Mouse (Mus musculus) megakaryocyte, embryonic 14.5 days (primary cell): Measurements from ENCODE around the gene H2-T23.

Experiments used
- FLI1 ChIP-seq: IDR thresholded peaks from 2 replicates; pipeline ENCODE4 v1.6.1; 2012; ENCODE audit warnings: low read length, inconsistent platforms, mixed read lengths
- GATA1 ChIP-seq: IDR thresholded peaks from 3 replicates; pipeline ENCODE4 v1.6.1; 2012; ENCODE audit warnings: mixed read lengths, low read length, inconsistent platforms, borderline replicate concordance

GRCm38 (mm10) chr17:35993675-35994074 lies 39.0 kb downstream of the H2-T23 start:
- no peak for TF ChIP-seq GATA1
- TF ChIP-seq FLI1 = no peak
